Mouse (Mus musculus) megakaryocyte, embryonic 14.5 days (primary cell): Measurements from ENCODE around the gene Car5a. TPM values are rescaled to one million over a fixed set of nuclear protein-coding genes. Genes with fewer than 3 reads are reported as not detected.

ENCODE experiments used
- H3K27me3 ChIP-seq: replicated peaks from 2 replicates; pipeline ENCODE3; 2012; ENCODE audit warnings: inconsistent platforms
- H3K36me3 ChIP-seq: replicated peaks from 2 replicates; pipeline ENCODE3; 2012; ENCODE audit warnings: low read length, inconsistent platforms, mixed read lengths
- H3K4me1 ChIP-seq: 2 replicates; pipeline ENCODE4 v1.6.1; 2012; ENCODE audit warnings: inconsistent platforms
- H3K4me3 ChIP-seq: replicated peaks from 2 replicates; pipeline ENCODE3; 2012; ENCODE audit warnings: moderate library complexity, mild to moderate bottlenecking, inconsistent platforms
- H3K9me3 ChIP-seq: 2 replicates; pipeline ENCODE4 v1.6.1; 2012; ENCODE audit warnings: inconsistent platforms
- FLI1 ChIP-seq: IDR thresholded peaks from 2 replicates; pipeline ENCODE4 v1.6.1; 2012; ENCODE audit warnings: low read length, inconsistent platforms, mixed read lengths
- GATA1 ChIP-seq: IDR thresholded peaks from 3 replicates; pipeline ENCODE4 v1.6.1; 2012; ENCODE audit warnings: mixed read lengths, low read length, inconsistent platforms, borderline replicate concordance
- polyA plus RNA-seq: library from polyadenylated mRNA; stranded (reverse); fragments of >175 nt; gene quantifications from 2 replicates; pipeline ENCODE4 v1.2.3, GENCODE M21; 2012; ENCODE audit warnings: low replicate concordance; ENCODE audit not compliant: insufficient read depth

Car5a gene
- polyA plus RNA-seq, 1 experiment, result 2.1 TPM

DNA sequence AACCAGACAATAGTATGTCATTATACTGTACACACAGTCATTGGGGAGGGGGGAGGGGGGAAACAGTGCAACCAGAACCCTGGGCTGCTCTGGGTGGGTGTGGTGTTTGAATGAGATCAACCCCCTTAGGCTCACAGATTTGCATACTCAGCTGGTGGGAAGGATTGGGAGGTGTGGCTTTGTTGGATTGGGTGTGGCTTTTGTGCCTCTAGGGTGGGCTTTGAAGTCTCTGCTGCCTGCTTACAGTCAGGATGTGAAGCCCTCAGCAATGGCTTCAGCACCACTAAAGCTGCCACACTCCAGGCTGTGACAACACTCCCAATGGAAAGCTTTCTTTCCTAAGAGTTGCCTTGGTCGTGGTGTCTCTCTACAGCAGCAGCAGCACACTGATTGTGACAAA, 57.2 kb downstream of the Car5a start:
- H3K9me3 ChIP-seq, result no peaks in the 10 kb centered on the region
- H3K27me3 ChIP-seq, result no peaks in the 10 kb centered on the region
- peaks cover 100% of the 10 kb centered on the region for H3K36me3 ChIP-seq
- no peak for TF ChIP-seq FLI1
- no peak for TF ChIP-seq GATA1
- H3K4me3 ChIP-seq, result no peak overlapping the region
- H3K4me1 ChIP-seq, result peaks cover 46% of the 10 kb centered on the region

DNA sequence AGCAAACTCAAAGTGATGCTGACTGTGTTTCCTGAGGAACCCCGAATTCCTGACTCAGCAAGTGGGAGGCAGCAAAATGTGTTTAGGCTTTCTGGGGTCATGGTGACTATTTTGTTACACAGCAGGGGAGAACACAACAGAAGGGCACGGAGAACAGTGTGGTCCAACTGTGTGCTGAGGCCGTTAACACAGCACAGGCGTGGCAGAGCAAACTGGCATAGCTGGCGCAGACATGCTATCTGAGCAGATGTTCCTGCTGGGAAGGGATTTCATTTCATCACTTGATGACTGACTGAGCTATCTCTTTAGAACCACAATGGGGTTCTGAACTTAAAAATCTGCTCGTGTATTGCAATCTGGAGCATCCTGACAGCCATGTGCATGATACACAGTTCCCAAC, 59.3 kb downstream of the Car5a start:
- peaks cover 34% of the 10 kb centered on the region for H3K4me1 ChIP-seq
- TF ChIP-seq FLI1 (no peak), GATA1 (no peak)
- H3K27me3 ChIP-seq, result no peaks in the 10 kb centered on the region
- H3K9me3 ChIP-seq, result no peaks in the 10 kb centered on the region
- H3K4me3 ChIP-seq, result no peak overlapping the region
- peaks cover 100% of the 10 kb centered on the region for H3K36me3 ChIP-seq

DNA sequence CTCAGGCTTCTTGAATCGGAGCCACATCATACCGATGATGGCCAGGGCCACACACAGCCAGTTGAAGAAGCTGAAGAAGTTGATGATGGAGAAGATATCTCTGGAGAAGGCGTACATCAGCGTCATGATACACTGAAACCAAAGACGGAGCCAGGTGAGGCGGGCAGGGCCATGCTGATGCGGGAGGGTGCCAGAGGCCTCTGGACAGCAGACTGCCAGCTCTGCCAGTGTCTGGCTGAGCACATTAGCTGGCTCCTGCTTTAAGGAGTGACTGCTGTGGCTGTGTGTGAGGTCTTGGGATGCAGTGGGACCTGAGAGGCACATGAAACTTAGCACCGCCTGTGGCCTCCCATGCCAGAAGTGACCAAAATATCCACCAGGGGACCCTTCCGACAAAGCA, 59.7 kb downstream of the Car5a start:
- no peaks in the 10 kb centered on the region for H3K27me3 ChIP-seq
- peaks cover 30% of the 10 kb centered on the region for H3K4me1 ChIP-seq
- H3K9me3 ChIP-seq, result no peaks in the 10 kb centered on the region
- peaks cover 100% of the 10 kb centered on the region for H3K36me3 ChIP-seq
- H3K4me3 ChIP-seq, result no peak overlapping the region
- TF ChIP-seq FLI1 (no peak), GATA1 (no peak)

DNA sequence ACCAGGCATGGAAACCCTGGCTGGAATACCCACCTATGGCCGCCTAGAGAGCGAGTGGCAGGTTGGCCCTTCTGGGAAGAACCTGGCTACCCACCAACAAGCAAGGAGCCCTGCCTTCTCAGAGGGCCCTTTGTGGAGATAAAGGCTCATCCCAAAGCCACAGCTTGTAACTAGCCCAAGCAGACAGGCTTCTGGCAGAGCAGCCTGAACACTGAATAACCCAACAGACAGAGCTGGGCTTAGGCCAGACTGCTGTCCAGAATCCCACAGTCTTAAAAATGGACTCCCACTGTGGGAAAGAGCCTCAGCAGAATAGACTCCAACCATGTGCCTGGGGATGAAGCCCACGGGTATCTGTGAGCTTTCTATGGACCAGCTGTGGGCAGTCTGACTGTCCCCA, 60.5 kb downstream of the Car5a start:
- Histone ChIP-seq H3K4me1 (peaks cover 23% of the 10 kb centered on the region), H3K9me3 (no peaks in the 10 kb centered on the region), H3K27me3 (no peaks in the 10 kb centered on the region), H3K36me3 (peaks cover 100% of the 10 kb centered on the region), H3K4me3 (no peak overlapping the region)
- no peak for TF ChIP-seq FLI1
- no peak for TF ChIP-seq GATA1

DNA sequence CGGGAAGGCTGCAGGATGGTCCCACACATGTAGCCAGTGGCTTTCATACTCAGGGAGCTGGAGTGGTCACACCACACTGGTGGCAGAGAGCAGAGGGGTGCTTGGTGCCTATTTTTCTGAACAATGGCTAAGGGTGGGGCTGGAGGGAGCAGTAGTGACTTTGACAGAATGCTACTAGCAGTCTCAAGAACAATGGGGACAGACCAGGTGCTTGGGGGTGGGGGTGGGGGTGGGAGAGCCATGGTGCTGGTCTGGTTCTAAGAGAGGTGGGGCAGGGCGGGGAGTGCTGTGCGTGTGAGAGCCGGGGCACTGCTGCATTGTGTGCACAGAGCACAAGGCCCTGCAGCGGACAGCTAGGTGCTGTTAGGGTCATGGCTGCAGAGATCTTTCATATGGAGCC, 62.8 kb downstream of the Car5a start:
- TF ChIP-seq FLI1 (no peak), GATA1 (no peak)
- H3K27me3 ChIP-seq, result no peaks in the 10 kb centered on the region
- H3K4me1 ChIP-seq, result peaks cover 34% of the 10 kb centered on the region
- H3K36me3 ChIP-seq, result peaks cover 82% of the 10 kb centered on the region
- H3K4me3 ChIP-seq, result no peak overlapping the region
- no peaks in the 10 kb centered on the region for H3K9me3 ChIP-seq

DNA sequence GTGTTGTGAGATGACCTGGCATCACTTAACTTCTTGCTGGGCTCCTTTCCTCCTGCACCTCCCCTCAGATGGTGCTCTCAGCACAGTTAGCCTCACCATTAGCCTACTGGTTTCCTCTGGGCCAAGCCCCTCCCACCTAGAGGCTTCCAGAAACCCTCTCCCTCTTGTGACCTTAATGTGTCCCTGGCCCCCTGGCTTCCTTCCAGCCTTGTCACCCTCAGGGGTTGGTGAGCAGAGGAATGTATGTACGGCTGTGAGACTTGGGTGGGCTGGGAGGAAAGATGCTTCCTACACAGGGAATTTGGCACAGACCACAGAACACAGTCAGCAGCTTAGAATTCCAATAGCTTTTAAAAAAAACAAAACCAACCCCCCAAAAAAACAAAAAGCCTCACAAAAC, 63.9 kb downstream of the Car5a start:
- TF ChIP-seq FLI1, result no peak
- TF ChIP-seq GATA1, result no peak
- Histone ChIP-seq H3K36me3 (peaks cover 71% of the 10 kb centered on the region), H3K4me1 (peaks cover 40% of the 10 kb centered on the region), H3K27me3 (no peaks in the 10 kb centered on the region), H3K4me3 (no peak overlapping the region), H3K9me3 (no peaks in the 10 kb centered on the region)

DNA sequence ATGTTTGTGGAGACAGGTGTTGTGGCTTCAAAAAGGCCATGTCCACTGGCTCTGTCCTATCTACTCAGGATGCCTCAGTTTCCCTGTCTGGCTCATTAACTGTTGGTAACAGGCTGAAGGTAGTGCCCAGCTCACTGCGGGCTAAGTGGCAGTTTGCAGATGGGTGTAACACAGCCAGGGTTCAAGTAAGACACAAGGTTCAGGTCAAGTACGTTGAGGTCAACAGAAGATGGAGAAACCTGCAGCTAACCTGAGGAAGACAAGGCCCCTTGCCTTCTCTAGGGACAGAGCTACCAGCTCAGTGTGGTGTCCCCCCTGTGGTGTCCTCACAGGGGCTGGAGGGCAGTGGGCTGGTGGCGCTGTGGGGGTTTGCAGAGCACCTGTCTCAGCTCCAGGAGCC, 65.0 kb downstream of the Car5a start:
- Histone ChIP-seq H3K36me3 (peaks cover 60% of the 10 kb centered on the region), H3K4me1 (peaks cover 40% of the 10 kb centered on the region), H3K27me3 (no peaks in the 10 kb centered on the region), H3K9me3 (no peaks in the 10 kb centered on the region), H3K4me3 (no peak overlapping the region)
- TF ChIP-seq FLI1, result no peak
- no peak for TF ChIP-seq GATA1

DNA sequence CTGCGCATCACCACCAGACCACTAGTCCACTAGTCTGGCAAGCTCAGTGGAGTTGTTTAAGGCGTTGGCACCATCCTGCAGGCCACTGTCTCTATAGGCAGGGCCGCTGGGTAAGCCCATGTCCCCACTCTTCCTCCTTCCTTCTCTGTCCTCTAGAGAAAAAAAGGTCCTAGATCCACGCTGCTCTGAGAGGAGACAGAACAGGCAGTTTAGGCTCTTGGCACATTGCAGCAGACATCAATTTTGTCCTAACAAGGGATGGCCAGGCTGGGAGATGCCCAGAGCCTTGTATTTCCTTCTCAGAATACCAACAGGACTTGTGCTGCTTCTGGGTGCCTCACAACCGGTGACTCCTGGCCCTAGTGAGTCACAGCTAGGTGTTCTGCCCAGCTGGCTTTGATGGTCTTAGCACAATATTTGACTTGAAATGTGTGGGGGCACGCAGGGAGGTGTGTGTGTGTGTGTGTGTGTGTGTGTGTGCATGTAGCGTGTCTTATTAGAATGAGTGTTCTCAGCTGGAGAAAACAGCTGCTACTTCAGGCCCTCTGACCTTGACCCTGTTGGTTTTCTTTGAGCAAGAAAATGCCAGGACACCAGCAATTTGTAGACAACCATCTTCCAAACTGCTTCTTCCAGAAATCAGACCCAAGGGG, 66.8 kb downstream of the Car5a start:
- H3K36me3 ChIP-seq, result peaks cover 43% of the 10 kb centered on the region

DNA sequence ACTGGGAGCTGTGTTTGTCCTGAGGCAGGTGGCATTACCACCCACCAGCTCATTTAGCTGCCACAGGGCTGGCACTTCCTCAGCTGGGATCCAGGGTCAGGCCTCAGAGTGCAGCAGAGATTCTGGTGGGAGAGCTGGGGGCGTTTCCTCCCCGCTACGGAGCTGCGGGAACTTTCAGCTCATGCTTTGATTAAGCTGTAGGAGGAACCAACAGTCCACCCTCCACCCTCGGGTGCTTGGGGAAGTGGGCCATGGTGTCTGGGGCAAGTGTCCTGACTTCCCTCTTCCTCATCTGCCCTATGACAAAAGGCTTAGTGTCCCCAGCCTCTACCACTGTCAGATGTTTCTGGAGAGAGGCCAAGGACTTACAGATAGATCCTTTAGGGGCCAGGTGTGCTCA, 67.5 kb downstream of the Car5a start:
- TF ChIP-seq FLI1, result no peak
- TF ChIP-seq GATA1, result no peak
- Histone ChIP-seq H3K36me3 (peaks cover 35% of the 10 kb centered on the region), H3K4me1 (peaks cover 56% of the 10 kb centered on the region), H3K27me3 (peaks cover 3% of the 10 kb centered on the region), H3K4me3 (no peak overlapping the region), H3K9me3 (no peaks in the 10 kb centered on the region)

More for the DNA sequence above, 66.8 kb downstream of the Car5a start:
- TF ChIP-seq FLI1 (no peak), GATA1 (no peak)
- H3K9me3 ChIP-seq, result no peaks in the 10 kb centered on the region
- H3K4me1 ChIP-seq, result peaks cover 48% of the 10 kb centered on the region
- H3K4me3 ChIP-seq, result no peak overlapping the region
- H3K27me3 ChIP-seq, result no peaks in the 10 kb centered on the region

DNA sequence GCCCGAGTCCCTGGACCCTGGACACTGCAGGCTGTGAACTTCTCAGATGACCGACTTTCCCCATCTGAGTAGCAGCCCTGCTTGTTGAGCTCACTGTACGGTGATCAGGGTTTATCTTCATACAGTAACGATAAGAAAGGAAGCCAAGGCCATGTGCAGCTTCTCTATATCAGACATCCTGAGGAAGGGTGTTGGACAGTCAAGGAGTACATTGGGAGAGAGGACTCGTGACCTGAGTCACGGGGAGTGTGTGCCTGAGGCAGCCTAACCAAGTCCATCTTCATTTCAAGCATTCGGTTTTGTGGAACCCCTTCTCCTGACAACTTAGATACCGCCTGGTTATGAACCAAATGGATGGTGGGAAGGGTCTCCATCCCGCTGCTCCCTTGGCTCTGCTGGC, 69.2 kb downstream of the Car5a start:
- Histone ChIP-seq H3K4me1 (peaks cover 62% of the 10 kb centered on the region), H3K27me3 (peaks cover 4% of the 10 kb centered on the region), H3K36me3 (peaks cover 18% of the 10 kb centered on the region), H3K9me3 (no peaks in the 10 kb centered on the region), H3K4me3 (no peak overlapping the region)
- TF ChIP-seq GATA1 (no peak), FLI1 (no peak)

DNA sequence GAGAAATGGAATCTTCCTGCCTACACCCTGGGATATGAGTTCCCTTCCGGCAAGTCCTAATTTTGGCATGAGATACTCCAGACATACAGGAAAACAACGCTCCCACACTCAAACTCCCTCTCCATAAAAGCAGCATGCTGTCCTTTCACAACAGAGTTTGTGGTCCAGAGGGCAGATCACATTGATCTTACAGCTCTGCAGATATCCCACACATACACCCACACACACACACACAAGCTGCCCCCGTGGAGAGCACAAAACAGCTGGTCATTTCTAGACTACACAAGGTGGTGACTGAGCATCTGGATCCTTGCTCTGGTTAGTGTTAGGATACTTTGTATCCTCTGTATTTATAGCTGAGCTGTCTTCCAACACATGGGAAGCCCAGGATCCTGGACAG, 69.7 kb downstream of the Car5a start:
- Histone ChIP-seq H3K27me3 (peaks cover 8% of the 10 kb centered on the region), H3K4me1 (peaks cover 66% of the 10 kb centered on the region)

More for the DNA sequence above, 69.7 kb downstream of the Car5a start:
- Histone ChIP-seq H3K4me3 (no peak overlapping the region), H3K9me3 (no peaks in the 10 kb centered on the region), H3K36me3 (peaks cover 14% of the 10 kb centered on the region)
- no peak for TF ChIP-seq GATA1
